Mouse (Mus musculus) naive thymus-derived CD4-positive, alpha-beta T cell, adult 2 months (primary cell): ENCODE measurements at regions not wholly inside any gene's neighbourhood (a gene's known extent, or its start where the extent isn't known, plus 50 kb on each side); places are given as distances from the start of the nearest gene placed in this dataset.

Experiments
- DNase-seq: peaks from one replicate; pipeline ENCODE4 v3.0.0-alpha.2; 2011; ENCODE audit warnings: low read depth

DNA sequence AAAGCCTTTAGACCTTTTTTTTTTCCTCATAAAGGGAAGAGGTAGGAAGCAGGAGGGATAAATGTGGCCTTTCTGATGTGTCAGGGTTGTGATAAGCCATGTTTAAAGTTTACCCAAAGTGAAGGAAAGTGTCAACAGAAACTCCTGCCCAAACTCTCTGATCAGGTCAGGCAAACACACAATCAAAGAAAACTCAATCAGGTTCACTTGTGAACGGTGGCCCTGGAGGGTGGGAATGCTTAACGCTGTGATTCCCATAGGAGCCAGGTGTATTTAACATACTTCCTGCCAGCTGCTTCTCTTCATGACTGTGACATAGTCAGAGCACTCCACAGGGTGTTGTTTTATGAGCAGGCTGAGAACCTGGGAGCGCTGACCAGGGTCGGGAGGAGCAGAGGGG is 59.1 kb upstream of the Sox9 start:
- DNase-seq: no peak

DNA sequence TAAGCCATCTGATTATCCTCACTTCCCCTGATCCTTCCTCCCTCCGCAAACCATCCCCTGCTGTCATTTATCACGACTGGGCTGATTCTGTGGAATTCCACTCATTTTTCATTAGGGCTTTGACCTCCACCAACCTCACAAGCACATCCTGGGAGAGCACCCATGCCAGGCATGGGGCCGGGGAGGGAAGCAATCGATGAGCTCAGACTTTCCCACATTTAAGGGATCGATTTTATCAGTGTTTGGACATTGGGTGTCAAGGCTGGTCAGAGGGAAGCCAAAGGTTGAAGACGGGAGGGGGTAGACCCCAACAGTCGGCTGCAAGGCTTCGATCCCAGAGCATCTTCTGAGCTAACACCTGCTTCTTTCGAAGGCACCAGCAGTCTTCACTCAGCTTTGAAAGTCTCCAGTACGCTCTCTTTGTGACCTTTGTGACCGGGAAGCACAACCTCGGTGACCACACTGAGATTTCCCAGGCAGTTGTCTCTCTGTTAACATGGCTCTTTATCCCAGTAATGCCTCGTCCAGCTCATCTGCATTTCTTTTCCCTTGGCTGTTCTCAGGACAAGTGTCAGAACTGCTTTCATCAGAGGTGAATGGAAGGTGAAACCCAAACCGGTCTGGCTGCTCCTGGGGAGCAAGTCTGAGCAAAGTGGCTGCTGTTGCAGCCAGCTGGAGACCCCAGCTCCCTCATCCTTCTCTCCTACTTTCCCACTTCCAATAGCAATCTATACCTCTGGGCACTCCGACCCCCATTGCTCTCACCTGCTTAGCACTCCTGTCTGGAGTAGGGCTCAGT is 53.7 kb upstream of the Sox9 start:
- no peak for DNase-seq
